Mouse (Mus musculus) MEL (cell line): ENCODE data around the gene Cmtm2b.
"Not testable (repeated sequence)": the region's sequence is repeated elsewhere in the genome, so short reads cannot be mapped to it uniquely, and the experiment has no call there.

Source experiments
- CTCF ChIP-seq, 3 experiments: IDR thresholded peaks in 2 of 3; conservative IDR thresholded peaks in 1 of 3; 2 replicates each; pipeline ENCODE4 v1.5.1; 2011 to 2012; ENCODE audit warnings: low read length in 3 of 3, low read depth in 2 of 3, mild to moderate bottlenecking in 2 of 3, improper control_type of control experiment in 1 of 3, inconsistent platforms in 1 of 3, mixed read lengths in 1 of 3, moderate library complexity in 1 of 3; ENCODE audit not compliant: control insufficient read depth in 1 of 3, insufficient read depth in 1 of 3, poor library complexity in 1 of 3, severe bottlenecking in 1 of 3
- ELF1 ChIP-seq: IDR thresholded peaks from 2 replicates; pipeline ENCODE4 v1.6.1; 2014; ENCODE audit warnings: low read depth, mild to moderate bottlenecking, inconsistent platforms, low read length, improper control_type of control experiment, moderate library complexity
- EP300 ChIP-seq, 2 experiments: IDR thresholded peaks; 2 replicates each; pipeline ENCODE4 v1.6.1; 2011; ENCODE audit warnings: improper control_type of control experiment in 2 of 2, low read length in 2 of 2, low read depth in 1 of 2, mild to moderate bottlenecking in 1 of 2
- GABPA ChIP-seq: IDR thresholded peaks from 2 replicates; pipeline ENCODE4 v1.6.1; 2012; ENCODE audit warnings: low read depth, mild to moderate bottlenecking, inconsistent platforms, low read length, improper control_type of control experiment, moderate library complexity
- KAT2A ChIP-seq: conservative IDR thresholded peaks from 2 replicates; pipeline ENCODE4 v1.6.1; 2012; ENCODE audit warnings: low read depth, low read length, improper control_type of control experiment, inconsistent platforms
- MAFK ChIP-seq: IDR thresholded peaks from 2 replicates; pipeline ENCODE4 v1.6.1; 2011; ENCODE audit warnings: low read depth, mild to moderate bottlenecking, low read length, improper control_type of control experiment, borderline replicate concordance
- MYC ChIP-seq: IDR thresholded peaks from 2 replicates; pipeline ENCODE4 v1.6.1; 2011; ENCODE audit warnings: low read depth, mild to moderate bottlenecking, low read length, improper control_type of control experiment, moderate library complexity
- POLR2A ChIP-seq, 2 experiments: IDR thresholded peaks; 2 replicates each; pipeline ENCODE4 v1.6.1; 2011 to 2012; ENCODE audit warnings: low read length in 2 of 2, mild to moderate bottlenecking in 2 of 2, control low read depth in 1 of 2, improper control_type of control experiment in 1 of 2, low read depth in 1 of 2, moderate library complexity in 1 of 2; ENCODE audit not compliant: control insufficient read depth in 1 of 2, insufficient read depth in 1 of 2, poor library complexity in 1 of 2
- RAD21 ChIP-seq: IDR thresholded peaks from 2 replicates; pipeline ENCODE4 v1.6.1; 2011; ENCODE audit warnings: mild to moderate bottlenecking, low read depth, low read length, improper control_type of control experiment
- USF1 ChIP-seq: IDR thresholded peaks from 2 replicates; pipeline ENCODE4 v1.6.1; 2014; ENCODE audit warnings: low read depth, mild to moderate bottlenecking, inconsistent platforms, low read length, improper control_type of control experiment, moderate library complexity
- ZKSCAN1 ChIP-seq: IDR thresholded peaks from 2 replicates; pipeline ENCODE4 v1.6.1; 2012; ENCODE audit warnings: low read depth, mild to moderate bottlenecking, inconsistent platforms, low read length, improper control_type of control experiment, moderate library complexity
- ZMIZ1 ChIP-seq: IDR thresholded peaks from 2 replicates; pipeline ENCODE4 v1.6.1; 2012; ENCODE audit warnings: low read depth, mild to moderate bottlenecking, inconsistent platforms, low read length, improper control_type of control experiment, moderate library complexity

DNA sequence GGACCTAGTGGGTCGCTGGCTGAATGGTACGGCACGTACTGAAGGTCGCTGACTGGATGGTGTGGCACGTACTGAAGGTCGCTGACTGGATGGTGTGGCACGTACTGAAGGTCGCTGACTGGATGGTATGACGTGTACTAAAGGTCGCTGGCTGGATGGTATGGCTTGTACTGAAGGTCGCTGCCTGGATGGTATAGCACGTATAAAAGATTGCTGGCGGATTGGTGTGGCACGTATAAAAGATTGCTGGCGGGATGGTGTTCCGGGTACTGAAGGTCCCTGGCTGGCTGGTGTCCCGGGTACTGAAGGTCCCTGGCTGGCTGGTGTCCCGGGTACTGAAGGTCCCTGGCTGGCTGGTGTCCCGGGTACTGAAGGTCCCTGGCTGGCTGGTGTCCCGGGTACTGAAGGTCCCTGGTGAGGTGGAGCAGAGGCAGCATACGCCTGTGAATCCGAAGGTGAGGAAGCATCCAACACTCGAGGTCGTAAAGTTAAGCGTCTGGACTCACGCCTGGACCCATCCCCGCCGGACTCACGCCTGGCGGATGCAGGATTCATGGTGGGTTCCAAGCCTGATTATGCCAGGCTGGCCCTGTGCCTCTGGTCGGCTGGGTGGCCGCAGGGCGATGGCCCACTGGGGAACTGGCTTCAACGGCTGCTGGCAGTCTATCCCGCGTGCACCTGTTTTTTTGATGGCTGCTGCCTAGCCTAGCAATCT is 12.4 kb upstream of the Cmtm2b start, which contains the start of the genes Gm45711 and Cmtm1:
- TF ChIP-seq MYC; MAFK; ELF1; USF1; ZKSCAN1; RAD21; POLR2A (IDR thresholded peaks at IDR 0.05; ENCODE audit: control insufficient read depth in 1 of 2, insufficient read depth in 1 of 2, low read depth in 1 of 2, low read length in 2 of 2, poor library complexity in 1 of 2); ZMIZ1; CTCF (IDR thresholded peaks at IDR 0.05 in 2 of 3, conservative IDR thresholded peaks at IDR 0.05 in 1 of 3; ENCODE audit: control insufficient read depth in 1 of 3, insufficient read depth in 1 of 3, low read depth in 2 of 3, low read length in 3 of 3, poor library complexity in 1 of 3, severe bottlenecking in 1 of 3); KAT2A; GABPA; EP300 (IDR thresholded peaks at IDR 0.05; ENCODE audit: low read depth in 1 of 2, low read length in 2 of 2): not testable (repeated sequence)
